Mouse (Mus musculus): Measurements from ENCODE around the gene Pglyrp2.

- no peak for TF ChIP-seq POLR2A (IDR thresholded peaks at IDR 0.05; ENCODE audit: control insufficient read depth, low read depth, low read length)
- no peak for TF ChIP-seq CTCF (IDR thresholded peaks at IDR 0.05; ENCODE audit: control insufficient read depth, insufficient read depth, insufficient replicate concordance, low read depth, low read length)
Measured at GRCm38 (mm10) chr17:32368991-32369578, 54.9 kb downstream of the Pglyrp2 start.
